Mouse (Mus musculus) cortical plate, adult 2 months (tissue): ENCODE data around the gene Ech1. TPM values are rescaled to one million over a fixed set of nuclear protein-coding genes. Genes with fewer than 3 reads are reported as not detected.
"Not testable (repeated sequence)": the region's sequence is repeated elsewhere in the genome, so short reads cannot be mapped to it uniquely, and the experiment has no call there.

Experiments
- H3K27ac ChIP-seq: fragments of 200-500 bp; 2 replicates; pipeline ENCODE4 v1.5.1; 2012; ENCODE audit warnings: low read length, control low read depth, inconsistent platforms; ENCODE audit not compliant: insufficient read depth
- H3K4me1 ChIP-seq: fragments of 200-500 bp; 2 replicates; pipeline ENCODE4 v1.6.1; 2011; ENCODE audit warnings: low read length; ENCODE audit not compliant: control insufficient read depth, insufficient read depth
- H3K4me3 ChIP-seq: fragments of 200-500 bp; 2 replicates; pipeline ENCODE4 v1.5.1; 2011; ENCODE audit warnings: mild to moderate bottlenecking, low read length, control low read depth; ENCODE audit not compliant: insufficient read depth
- CTCF ChIP-seq: fragments of 200-500 bp; IDR thresholded peaks from 2 replicates; pipeline ENCODE4 v1.5.1; 2011; ENCODE audit warnings: mild to moderate bottlenecking, control low read depth, low read length; ENCODE audit not compliant: insufficient read depth; ENCODE audit errors: extremely low read depth
- POLR2A ChIP-seq: fragments of 200-500 bp; IDR thresholded peaks from 2 replicates; pipeline ENCODE4 v1.6.1; 2011; ENCODE audit warnings: mild to moderate bottlenecking, low read length, control low read depth; ENCODE audit not compliant: insufficient read depth; ENCODE audit errors: extremely low read depth
- polyA plus RNA-seq: library from polyadenylated mRNA; depleted of rRNA; stranded (reverse); fragments of >200 nt; gene quantifications from 2 replicates; pipeline ENCODE4 v1.2.3, GENCODE M21; 2012; rRNA removed

Gene Ech1
- polyA plus RNA-seq, 1 experiment = 92.9 TPM

DNA sequence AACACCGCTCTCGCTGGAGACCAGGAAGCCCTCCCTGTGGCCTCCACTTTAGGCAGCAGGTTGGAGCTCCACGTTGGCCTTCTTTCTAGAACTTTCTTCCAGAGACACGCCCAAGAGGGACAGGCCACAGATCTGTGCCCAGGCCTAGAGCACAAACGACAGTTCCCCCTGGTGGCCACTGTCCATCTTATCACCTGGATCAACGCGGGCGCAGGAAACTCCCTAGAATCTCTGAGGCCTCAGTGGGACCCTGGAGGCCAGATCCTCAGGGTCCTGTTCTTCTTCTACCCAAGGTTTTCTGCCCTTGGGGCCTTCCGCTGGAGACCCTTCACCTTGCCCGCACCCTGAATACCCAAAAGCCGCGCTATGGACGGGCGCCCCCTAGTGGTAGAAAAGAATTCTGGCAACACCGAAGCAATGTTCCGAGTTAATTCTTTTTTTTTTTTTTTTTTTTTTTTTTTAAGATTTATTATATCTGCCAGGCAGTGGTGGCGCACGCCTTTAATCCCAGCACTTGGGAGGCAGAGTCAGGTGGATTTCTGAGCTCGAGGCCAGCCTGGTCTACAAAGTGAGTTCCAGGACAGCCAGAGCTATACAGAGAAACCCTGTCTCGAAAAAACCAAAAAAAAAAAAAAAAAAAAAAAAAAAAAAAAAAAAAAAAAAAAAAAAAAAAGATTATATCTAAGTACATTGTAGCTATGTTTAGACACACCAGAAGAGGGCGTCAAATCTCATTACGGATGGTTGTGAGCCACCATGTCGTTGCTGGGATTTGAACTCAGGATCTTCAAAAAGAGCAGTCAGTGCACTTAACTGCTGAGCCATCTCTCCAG is 42.7 kb downstream of the Ech1 start:
- TF ChIP-seq CTCF = peak; percentile 47; the same call in 1 of the 2 replicates
- not testable (repeated sequence) for H3K27ac ChIP-seq

GRCm38 (mm10) chr7:28870901-28871664 is 46.1 kb downstream of the Ech1 start:
- Histone ChIP-seq H3K4me3 (no peak overlapping the region), H3K4me1 (no peaks in the 10 kb centered on the region), H3K27ac (no peak overlapping the region)
- TF ChIP-seq POLR2A (no peak), CTCF (no peak)

More for the DNA sequence above, 42.7 kb downstream of the Ech1 start:
- not testable (repeated sequence) for H3K4me1 ChIP-seq
- 0 out of 2 replicates have a peak overlapping the region, but pooled peaks have one; percentile 14 for H3K4me3 ChIP-seq

DNA sequence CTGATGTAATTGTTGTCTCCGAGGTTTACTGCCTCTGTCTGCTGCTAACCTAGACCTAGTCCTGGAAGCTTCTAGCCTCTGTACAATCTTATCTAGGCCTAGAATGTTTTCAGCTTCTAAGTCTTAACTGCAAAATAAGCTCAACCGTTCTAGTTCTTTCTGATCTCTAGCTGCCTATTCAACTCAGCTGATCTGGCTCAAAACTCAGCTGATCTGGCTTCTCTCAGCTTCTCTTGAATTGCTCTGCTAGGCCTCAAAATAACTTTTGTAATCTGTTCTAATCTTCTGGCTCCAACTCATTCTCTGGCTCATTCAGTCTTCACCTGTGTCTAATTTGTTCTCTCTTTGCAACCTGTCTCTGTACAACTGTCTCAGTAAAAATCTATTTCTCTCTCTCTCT is 49.5 kb downstream of the Ech1 start:
- Histone ChIP-seq H3K27ac (no peak overlapping the region), H3K4me1 (no peaks in the 10 kb centered on the region), H3K4me3 (no peak overlapping the region)
- TF ChIP-seq CTCF = no peak
- no peak for TF ChIP-seq POLR2A

DNA sequence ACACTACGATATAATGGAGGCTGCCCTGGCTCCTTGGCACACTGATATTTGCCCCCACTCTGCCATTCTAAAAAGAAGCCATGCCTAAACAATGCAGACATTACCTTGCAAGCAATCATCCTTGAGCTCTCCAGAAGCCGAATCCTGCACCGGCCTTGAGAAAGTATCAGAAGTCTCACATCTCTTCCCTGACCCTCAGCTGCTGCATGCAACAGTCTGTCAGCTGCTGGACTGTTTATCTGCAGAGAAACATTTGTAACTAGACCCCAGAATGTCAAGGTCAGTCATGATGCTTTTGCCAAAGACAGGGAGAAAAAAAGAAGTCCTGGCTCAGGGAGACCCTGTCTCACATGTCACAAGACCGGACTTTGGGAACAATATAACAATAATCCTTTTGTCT is 51.1 kb downstream of the Ech1 start:
- no peak overlapping the region for H3K27ac ChIP-seq
- TF ChIP-seq CTCF (no peak), POLR2A (no peak)
- no peak overlapping the region for H3K4me3 ChIP-seq
- H3K4me1 ChIP-seq = no peaks in the 10 kb centered on the region

DNA sequence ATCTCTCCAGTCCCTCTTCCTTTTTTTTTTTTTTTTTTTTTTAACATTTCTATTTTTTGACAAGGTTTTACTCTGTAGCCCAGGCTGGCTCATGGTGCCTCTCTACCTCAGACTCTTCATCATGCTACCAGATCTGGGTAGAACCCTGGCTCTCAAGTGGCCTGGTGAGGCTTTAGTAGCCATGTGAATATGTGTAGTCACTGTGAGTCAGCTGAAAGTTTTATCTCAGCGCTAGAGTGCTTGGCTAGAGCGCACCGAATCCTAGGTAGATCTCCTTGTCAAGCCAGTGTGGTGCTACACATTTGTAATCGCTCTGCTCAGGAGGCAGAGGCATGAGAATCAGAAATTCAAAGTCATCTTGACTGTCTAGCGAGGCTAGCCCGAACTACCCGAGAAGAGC is 52.1 kb downstream of the Ech1 start:
- Histone ChIP-seq H3K4me1 (no peaks in the 10 kb centered on the region), H3K27ac (no peak overlapping the region), H3K4me3 (no peak overlapping the region)
- TF ChIP-seq CTCF (no peak), POLR2A (no peak)

- no peak for TF ChIP-seq CTCF
- no peak for TF ChIP-seq POLR2A
Measured at GRCm38 (mm10) chr7:28877856-28878255, 52.8 kb downstream of the Ech1 start.

DNA sequence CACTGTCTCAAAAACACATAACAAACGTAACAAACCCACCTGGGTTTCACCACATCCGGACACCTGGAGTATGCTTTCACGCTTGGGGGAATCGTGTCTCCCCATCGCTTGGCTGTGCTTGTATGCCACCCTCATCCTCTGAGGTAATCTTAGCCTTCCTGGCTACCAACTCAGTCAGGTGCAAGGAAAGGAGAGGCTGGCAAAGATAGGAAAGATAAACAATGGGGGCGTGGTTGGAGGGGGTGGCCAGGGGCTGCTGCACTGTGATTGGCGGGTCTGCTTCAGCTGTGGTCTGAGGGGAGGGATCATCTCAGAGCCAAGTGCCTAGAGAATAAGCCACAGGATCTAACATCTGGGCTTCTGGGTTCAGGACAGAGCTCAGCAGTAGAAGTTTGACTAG is 54.6 kb downstream of the Ech1 start:
- no peak overlapping the region for H3K27ac ChIP-seq
- H3K4me1 ChIP-seq = no peaks in the 10 kb centered on the region
- H3K4me3 ChIP-seq = no peak overlapping the region
- TF ChIP-seq POLR2A = no peak
- no peak for TF ChIP-seq CTCF

More at GRCm38 (mm10) chr7:28877856-28878255, 52.8 kb downstream of the Ech1 start:
- no peak overlapping the region for H3K4me3 ChIP-seq
- no peak overlapping the region for H3K27ac ChIP-seq
- H3K4me1 ChIP-seq = no peaks in the 10 kb centered on the region

DNA sequence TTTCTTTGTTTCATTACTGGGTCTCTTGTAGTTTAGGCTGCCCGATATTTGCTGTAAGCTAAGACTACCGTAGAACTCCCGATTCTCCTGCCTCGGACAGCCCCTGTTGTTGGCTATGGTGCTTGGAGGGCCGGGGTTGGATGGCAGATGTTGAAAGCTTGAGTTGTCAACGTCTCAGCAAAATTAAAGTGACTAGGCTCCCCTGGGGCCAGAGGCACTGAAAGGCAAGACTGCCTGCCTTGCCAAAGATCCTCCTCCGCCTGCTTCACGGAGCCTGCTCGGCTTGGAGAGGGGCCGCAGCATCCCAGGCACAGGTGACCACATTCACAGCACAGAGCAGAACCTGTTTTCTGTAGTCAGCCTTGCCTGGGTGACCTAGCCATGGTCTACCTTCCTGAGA is 55.5 kb downstream of the Ech1 start:
- Histone ChIP-seq H3K27ac (no peak overlapping the region), H3K4me1 (no peaks in the 10 kb centered on the region), H3K4me3 (no peak overlapping the region)
- TF ChIP-seq CTCF (no peak), POLR2A (no peak)

GRCm38 (mm10) chr7:28881199-28881598 is 56.2 kb downstream of the Ech1 start, which contains the start of gene Capn12:
TSS of gene Capn12 (plus strand) at chr7:28881422.
- Histone ChIP-seq H3K4me3 (no peak within 1 kb of the TSS), H3K4me1 (no peaks in the 10 kb centered on the region)
- TF ChIP-seq POLR2A = no peak
- TF ChIP-seq CTCF = no peak

More at GRCm38 (mm10) chr7:28881199-28881598, 56.2 kb downstream of the Ech1 start, which contains the start of gene Capn12:
- H3K27ac ChIP-seq = no peak within 1 kb of the TSS

Other genes with a start within 250 kb of the Ech1 start
- gene Samd4b, start 227.1 kb upstream of the Ech1 start, polyA plus RNA-seq = 59.0 and 63.8 TPM in 2 replicates
- 8.0 and 8.2 TPM in 2 replicates for gene Pak4, start 227.0 kb upstream of the Ech1 start, polyA plus RNA-seq
- gene Acp7, start 193.9 kb upstream of the Ech1 start, polyA plus RNA-seq = 0.89 and 1.3 TPM in 2 replicates
- 37.5 and 45.6 TPM in 2 replicates for gene Fbxo27, start 132.4 kb upstream of the Ech1 start, polyA plus RNA-seq
- 3.0 and 3.4 TPM in 2 replicates for gene Fbxo17, start 108.4 kb upstream of the Ech1 start, polyA plus RNA-seq
- 94.0 and 104 TPM in 2 replicates for gene Mrps12, start 83.4 kb upstream of the Ech1 start, polyA plus RNA-seq
- 15.2 and 15.5 TPM in 2 replicates for gene Sars2, start 83.2 kb upstream of the Ech1 start, polyA plus RNA-seq
- gene Ccer2, start 69.0 kb upstream of the Ech1 start, polyA plus RNA-seq = 2.9 and 4.5 TPM in 2 replicates
- gene Sirt2, start 58.5 kb upstream of the Ech1 start, polyA plus RNA-seq = 267 and 291 TPM in 2 replicates
- 34.0 and 36.4 TPM in 2 replicates for gene Nfkbib, start 57.7 kb upstream of the Ech1 start, polyA plus RNA-seq
- 2.3 and 2.4 TPM in 2 replicates for gene Rinl, start 36.2 kb upstream of the Ech1 start, polyA plus RNA-seq
- gene Hnrnpl, start 16.7 kb upstream of the Ech1 start, polyA plus RNA-seq = 350 and 362 TPM in 2 replicates
- gene Lgals4, start 8.6 kb downstream of the Ech1 start, polyA plus RNA-seq = 8.2 and 9.5 TPM in 2 replicates
- gene Lgals7, start 38.6 kb downstream of the Ech1 start, polyA plus RNA-seq = 1.2 and 1.3 TPM in 2 replicates
- 1.2 and 1.8 TPM in 2 replicates for gene Capn12, start 56.2 kb downstream of the Ech1 start, polyA plus RNA-seq
- gene Actn4, start 137.1 kb downstream of the Ech1 start, polyA plus RNA-seq = 170 and 178 TPM in 2 replicates
- gene Eif3k, start 156.6 kb downstream of the Ech1 start, polyA plus RNA-seq = 307 and 320 TPM in 2 replicates
- 2.2 and 2.8 TPM in 2 replicates for gene Map4k1, start 156.8 kb downstream of the Ech1 start, polyA plus RNA-seq